In genomic region chr6:50598560-50598959, GRCm38 (mm10) we compare ENCODE assay signal across 9 mouse cellular contexts. TPM values are rescaled to one million over a fixed set of nuclear protein-coding genes. Genes with fewer than 3 reads are reported as not detected.
DNase-seq lines count a peak whose midpoint lies in the region; ATAC-seq and TF ChIP-seq lines count a peak whose summit lies in the region.
"Had no signal": no experiment of that assay in that cellular context is flagged by ENCODE, and none has a peak within 500 bp of the region (broad histone marks: within the 10 kb centered on the region; RNA-seq: fewer than 3 reads in every experiment).

No protein-coding gene starts in this region.

- H3K9ac ChIP-seq in kidney, embryonic 16.5 days (replicated peaks; ENCODE audit: low read length): no peak overlapping the region
- H3K9ac ChIP-seq in limb, embryonic 14.5 days (ENCODE audit: low read depth, low read length, severe bottlenecking): no peak overlapping the region

- DNase-seq in adrenal gland, postnatal 10 days: peak; percentile 63
- no peak for DNase-seq in adrenal gland, postnatal 4 days (ENCODE audit: low spot score in 2 of 2)
- no peak for DNase-seq in kidney, adult 18-20 months
- DNase-seq in cerebellum, adult 9-11 months: peak; percentile 64
- peak; percentile 73 for DNase-seq in limb, embryonic 14.5 days (ENCODE audit: low spot score)
- no peak for DNase-seq in layer of hippocampus, adult 2 months (ENCODE audit: low spot score in 2 of 2)
- no peak for DNase-seq in embryo, embryonic 11 days

- WGBS in kidney, embryonic 16.5 days: 40% methylated on average over 5 of the region's 5 CpGs
- WGBS in limb, embryonic 14.5 days: 24% methylated on average over 5 of the region's 5 CpGs

- H3K36me3 ChIP-seq in kidney, embryonic 16.5 days (ENCODE audit: insufficient read depth, low read length): 0 out of 2 replicates have a peak, but pooled peaks cover 3% of the 10 kb centered on the region
- no peaks in the 10 kb centered on the region for H3K36me3 ChIP-seq in limb, embryonic 14.5 days (ENCODE audit: control insufficient read depth, insufficient read depth, low read length)

- ATAC-seq in kidney, embryonic 16.5 days (ENCODE audit: low FRiP score, low TSS enrichment): no peak
- peak; percentile 34; the same call in 1 of the 2 replicates for ATAC-seq in limb, embryonic 14.5 days (ENCODE audit: low FRiP score, low read depth)

- no peak for TF ChIP-seq CTCF in layer of hippocampus, adult 2 months (conservative IDR thresholded peaks at IDR 0.05)

- no peak overlapping the region for H3K4me2 ChIP-seq in kidney, embryonic 16.5 days (replicated peaks; ENCODE audit: low read depth, low read length)
- H3K4me2 ChIP-seq in limb, embryonic 14.5 days (replicated peaks; ENCODE audit: low read depth, low read length, severe bottlenecking): no peak overlapping the region

- TF ChIP-seq POLR2A in limb, embryonic 14.5 days (IDR thresholded peaks at IDR 0.05; ENCODE audit: borderline replicate concordance, extremely low read depth, insufficient read depth, insufficient read length): no peak

- H3K4me3 ChIP-seq in kidney, embryonic 16.5 days (ENCODE audit: low read length): no peak overlapping the region
- H3K4me3 ChIP-seq in limb, embryonic 14.5 days (replicated peaks; ENCODE audit: low read length): no peak overlapping the region
- H3K4me3 ChIP-seq in layer of hippocampus, adult 2 months: no peak overlapping the region

- peak overlapping the region; percentile 31; the same call in 1 of the 2 replicates for H3K27ac ChIP-seq in kidney, embryonic 16.5 days (ENCODE audit: low read length)
- 0 out of 2 replicates have a peak overlapping the region, but pooled peaks have one; percentile 28 for H3K27ac ChIP-seq in limb, embryonic 14.5 days (replicated peaks; ENCODE audit: low read depth, low read length)
- no peak overlapping the region for H3K27ac ChIP-seq in layer of hippocampus, adult 2 months
- H3K27ac ChIP-seq: macrophage had no signal

- peaks cover 19% of the 10 kb centered on the region for H3K4me1 ChIP-seq in kidney, embryonic 16.5 days (ENCODE audit: insufficient read depth, low read length)
- peaks cover 18% of the 10 kb centered on the region for H3K4me1 ChIP-seq in limb, embryonic 14.5 days (ENCODE audit: control insufficient read depth, insufficient read depth, low read length)

- no peaks in the 10 kb centered on the region for H3K27me3 ChIP-seq in kidney, embryonic 16.5 days (ENCODE audit: insufficient read depth, low read length)
- H3K27me3 ChIP-seq in limb, embryonic 14.5 days (ENCODE audit: control insufficient read depth, insufficient read depth, low read length): 0 out of 2 replicates have a peak, but pooled peaks cover 3% of the 10 kb centered on the region

- no peaks in the 10 kb centered on the region for H3K9me3 ChIP-seq in kidney, embryonic 16.5 days (ENCODE audit: low read length)
- no peaks in the 10 kb centered on the region for H3K9me3 ChIP-seq in limb, embryonic 14.5 days (ENCODE audit: control insufficient read depth, low read length)

RNA-seq across cellular contexts. Expression of gene 4921507P07Rik, which starts 2.1 kb away (rescaled TPM):
- total RNA-seq in adrenal gland, postnatal 10 days (2021): under 1 TPM; 0.79 to 0.99 TPM
- total RNA-seq in adrenal gland, postnatal 4 days (2021): under 1 TPM; 0.76 to 0.82 TPM
- polyA plus RNA-seq in kidney, embryonic 16.5 days (2015; fragmentation: Nextera tagmentation; extraction: Ambion mirVana): 1.0 and 1.7 TPM in 2 replicates
- 1.00 and 1.4 TPM in 2 replicates for polyA plus RNA-seq in limb, embryonic 14.5 days (2012; rRNA removed)
- polyA plus RNA-seq in limb, embryonic 14.5 days (2014; fragmentation: Nextera tagmentation; extraction: Ambion mirVana): 0.44 and 0.83 TPM in 2 replicates
- total RNA-seq in layer of hippocampus, adult 2 months (2021): under 1 TPM; 0.26 to 0.34 TPM
- polyA plus RNA-seq: macrophage had no signal

RNA-seq across cellular contexts. Expression of gene Cycs, which starts 32.2 kb away (rescaled TPM):
- 100 to 1,000 TPM; 116 to 124 TPM for total RNA-seq in adrenal gland, postnatal 10 days (2021)
- 10 to 100 TPM; 41.3 to 49.1 TPM for total RNA-seq in adrenal gland, postnatal 4 days (2021)
- polyA plus RNA-seq in kidney, embryonic 16.5 days (2015; fragmentation: Nextera tagmentation; extraction: Ambion mirVana): 74.4 and 79.4 TPM in 2 replicates
- 20.7 and 35.9 TPM in 2 replicates for polyA plus RNA-seq in limb, embryonic 14.5 days (2012; rRNA removed)
- polyA plus RNA-seq in limb, embryonic 14.5 days (2014; fragmentation: Nextera tagmentation; extraction: Ambion mirVana): 49.1 and 53.8 TPM in 2 replicates
- total RNA-seq in layer of hippocampus, adult 2 months (2021): 10 to 100 TPM; 44.7 to 46.1 TPM

RNA-seq across cellular contexts. Expression of gene Npvf, which starts 55.7 kb away (rescaled TPM):
- not detected for total RNA-seq in adrenal gland, postnatal 10 days (2021)
- total RNA-seq in adrenal gland, postnatal 4 days (2021): not detected
- polyA plus RNA-seq in kidney, embryonic 16.5 days (2015; fragmentation: Nextera tagmentation; extraction: Ambion mirVana): 0.37 and 0.54 TPM in 2 replicates
- polyA plus RNA-seq in limb, embryonic 14.5 days (2012; rRNA removed): 0.15 and 0.39 TPM in 2 replicates
- polyA plus RNA-seq in limb, embryonic 14.5 days (2014; fragmentation: Nextera tagmentation; extraction: Ambion mirVana): not detected in 2 replicates
- not detected for total RNA-seq in layer of hippocampus, adult 2 months (2021)

Comparison
In these comparisons a context has a peak if more than half of its experiments do, and no peak if none do; other contexts are left out.
1. DNase-seq: peak in adrenal gland, postnatal 10 days (single experiment), cerebellum, adult 9-11 months (single experiment) and limb, embryonic 14.5 days (single experiment); none in adrenal gland, postnatal 4 days (0 of 2), kidney, adult 18-20 months (single experiment), layer of hippocampus, adult 2 months (0 of 2) and embryo, embryonic 11 days (single experiment).